Mouse (Mus musculus): ENCODE data around the gene Aqp8. TPM values are rescaled to one million over a fixed set of nuclear protein-coding genes. Genes with fewer than 3 reads are reported as not detected.

Aqp8 gene
- polyA plus RNA-seq, 1 experiment from 2014 or later, result 30.8 TPM

DNA sequence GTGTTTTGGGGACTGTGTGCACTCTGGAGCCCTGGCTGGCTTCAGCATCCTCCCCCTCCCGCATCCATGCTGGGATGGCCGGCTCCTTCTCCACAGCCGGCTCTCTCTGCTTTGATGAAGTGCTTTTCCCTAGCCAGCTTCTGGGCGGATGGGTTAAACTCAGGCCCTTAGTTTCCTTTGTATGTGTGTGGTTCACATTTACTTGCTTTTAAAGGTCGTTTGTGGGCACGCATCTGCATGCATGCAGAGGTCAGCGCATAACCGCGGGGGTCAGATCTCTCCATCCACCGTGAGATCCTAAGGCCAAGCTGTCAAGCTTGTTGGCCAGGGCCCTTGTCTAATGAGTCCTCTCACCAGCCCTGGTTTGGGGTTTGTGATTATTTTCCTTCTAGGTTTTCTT, 12.4 kb upstream of the Aqp8 start:
- no peak for ATAC-seq
- Histone ChIP-seq H3K9me3 (ENCODE audit: control insufficient read depth) (no peaks in the 10 kb centered on the region), H3K27ac (ENCODE audit: low read depth, low read length) (no peak overlapping the region), H3K27me3 (replicated peaks; ENCODE audit: control insufficient read depth, insufficient read depth, low read length) (no peaks in the 10 kb centered on the region), H3K4me2 (replicated peaks; ENCODE audit: low read depth) (no peak overlapping the region), H3K4me3 (ENCODE audit: low read depth, low read length) (no peak overlapping the region), H3K4me1 (replicated peaks; ENCODE audit: control insufficient read depth, insufficient read depth, low read length) (0 out of 2 replicates have a peak, but pooled peaks cover 6% of the 10 kb centered on the region), H3K36me3 (ENCODE audit: control insufficient read depth, insufficient read depth) (no peaks in the 10 kb centered on the region), H3K9ac (ENCODE audit: low read depth, low read length) (no peak overlapping the region)
- no peak for TF ChIP-seq CTCF (IDR thresholded peaks at IDR 0.05; ENCODE audit: low read depth)
- 74% methylated on average over 10 of the region's 10 CpGs for WGBS

- TF ChIP-seq CTCF (IDR thresholded peaks at IDR 0.05; ENCODE audit: low read depth), result no peak
- no peak for ATAC-seq
- H3K4me1 ChIP-seq (replicated peaks; ENCODE audit: control insufficient read depth, insufficient read depth, low read length), result 0 out of 2 replicates have a peak, but pooled peaks cover 6% of the 10 kb centered on the region
- no peak overlapping the region for H3K27ac ChIP-seq (ENCODE audit: low read depth, low read length)
- H3K36me3 ChIP-seq (ENCODE audit: control insufficient read depth, insufficient read depth), result no peaks in the 10 kb centered on the region
- H3K4me3 ChIP-seq (ENCODE audit: low read depth, low read length), result no peak overlapping the region
- no peak overlapping the region for H3K9ac ChIP-seq (ENCODE audit: low read depth, low read length)
- H3K27me3 ChIP-seq (replicated peaks; ENCODE audit: control insufficient read depth, insufficient read depth, low read length), result no peaks in the 10 kb centered on the region
- 76% methylated on average over 2 of the region's 2 CpGs for WGBS
- H3K4me2 ChIP-seq (replicated peaks; ENCODE audit: low read depth), result no peak overlapping the region
- H3K9me3 ChIP-seq (ENCODE audit: control insufficient read depth), result no peaks in the 10 kb centered on the region
Observed at GRCm38 (mm10) chr7:123450515-123450914, 11.6 kb upstream of the Aqp8 start.

GRCm38 (mm10) chr7:123452551-123452950, 9.5 kb upstream of the Aqp8 start:
- TF ChIP-seq CTCF (IDR thresholded peaks at IDR 0.05; ENCODE audit: low read depth), result no peak
- no peak for ATAC-seq
- no peaks in the 10 kb centered on the region for H3K27me3 ChIP-seq (replicated peaks; ENCODE audit: control insufficient read depth, insufficient read depth, low read length)

DNA sequence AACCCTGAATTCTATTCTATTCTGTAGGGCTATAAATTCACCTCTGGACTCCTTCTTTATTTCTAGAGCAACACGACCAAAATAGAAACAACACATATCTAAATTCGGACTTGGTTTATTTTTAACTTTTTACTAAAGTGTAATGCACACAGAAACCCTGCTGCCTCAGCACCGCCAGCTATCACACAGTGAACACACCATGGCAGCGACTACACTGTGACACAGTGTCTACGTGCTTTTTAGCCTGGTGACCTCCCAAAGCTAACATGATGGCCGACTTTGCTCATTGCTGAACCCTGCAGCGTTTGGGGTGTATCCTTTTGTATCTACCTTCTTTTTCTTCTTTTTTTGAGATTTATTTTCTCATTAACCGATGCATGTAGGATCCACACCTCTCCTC, 9.0 kb upstream of the Aqp8 start:
- Histone ChIP-seq H3K27ac (ENCODE audit: low read depth, low read length) (peak overlapping the region; percentile 54; the same call in 1 of the 2 replicates), H3K4me2 (replicated peaks; ENCODE audit: low read depth) (peak overlapping the region; percentile 37), H3K9me3 (ENCODE audit: control insufficient read depth) (no peaks in the 10 kb centered on the region), H3K27me3 (replicated peaks; ENCODE audit: control insufficient read depth, insufficient read depth, low read length) (no peaks in the 10 kb centered on the region), H3K9ac (ENCODE audit: low read depth, low read length) (no peak overlapping the region), H3K4me1 (replicated peaks; ENCODE audit: control insufficient read depth, insufficient read depth, low read length) (0 out of 2 replicates have a peak, but pooled peaks cover 6% of the 10 kb centered on the region), H3K4me3 (ENCODE audit: low read depth, low read length) (no peak overlapping the region), H3K36me3 (ENCODE audit: control insufficient read depth, insufficient read depth) (no peaks in the 10 kb centered on the region)
- no peak for TF ChIP-seq CTCF (IDR thresholded peaks at IDR 0.05; ENCODE audit: low read depth)
- no peak for ATAC-seq
- WGBS, result 47% methylated on average over 8 of the region's 8 CpGs

More at GRCm38 (mm10) chr7:123452551-123452950, 9.5 kb upstream of the Aqp8 start:
- Histone ChIP-seq H3K36me3 (ENCODE audit: control insufficient read depth, insufficient read depth) (no peaks in the 10 kb centered on the region), H3K4me2 (replicated peaks; ENCODE audit: low read depth) (0 out of 2 replicates have a peak overlapping the region, but pooled peaks have one; percentile 6), H3K9ac (ENCODE audit: low read depth, low read length) (no peak overlapping the region), H3K9me3 (ENCODE audit: control insufficient read depth) (no peaks in the 10 kb centered on the region), H3K4me1 (replicated peaks; ENCODE audit: control insufficient read depth, insufficient read depth, low read length) (0 out of 2 replicates have a peak, but pooled peaks cover 6% of the 10 kb centered on the region), H3K4me3 (ENCODE audit: low read depth, low read length) (no peak overlapping the region), H3K27ac (ENCODE audit: low read depth, low read length) (peak overlapping the region; percentile 50)
- 34% methylated on average over 6 of the region's 6 CpGs for WGBS

- no peak for TF ChIP-seq CTCF (IDR thresholded peaks at IDR 0.05; ENCODE audit: low read depth)
- H3K9ac ChIP-seq (ENCODE audit: low read depth, low read length), result no peak overlapping the region
- H3K9me3 ChIP-seq (ENCODE audit: control insufficient read depth), result no peaks in the 10 kb centered on the region
- no peak overlapping the region for H3K27ac ChIP-seq (ENCODE audit: low read depth, low read length)
- no peaks in the 10 kb centered on the region for H3K27me3 ChIP-seq (replicated peaks; ENCODE audit: control insufficient read depth, insufficient read depth, low read length)
- H3K4me2 ChIP-seq (replicated peaks; ENCODE audit: low read depth), result no peak overlapping the region
- 78% methylated on average over 3 of the region's 3 CpGs for WGBS
- no peak for ATAC-seq
- H3K4me1 ChIP-seq (replicated peaks; ENCODE audit: control insufficient read depth, insufficient read depth, low read length), result 0 out of 2 replicates have a peak, but pooled peaks cover 6% of the 10 kb centered on the region
- no peak overlapping the region for H3K4me3 ChIP-seq (ENCODE audit: low read depth, low read length)
- H3K36me3 ChIP-seq (ENCODE audit: control insufficient read depth, insufficient read depth), result no peaks in the 10 kb centered on the region
Observed at GRCm38 (mm10) chr7:123455088-123455487, 7.0 kb upstream of the Aqp8 start.

DNA sequence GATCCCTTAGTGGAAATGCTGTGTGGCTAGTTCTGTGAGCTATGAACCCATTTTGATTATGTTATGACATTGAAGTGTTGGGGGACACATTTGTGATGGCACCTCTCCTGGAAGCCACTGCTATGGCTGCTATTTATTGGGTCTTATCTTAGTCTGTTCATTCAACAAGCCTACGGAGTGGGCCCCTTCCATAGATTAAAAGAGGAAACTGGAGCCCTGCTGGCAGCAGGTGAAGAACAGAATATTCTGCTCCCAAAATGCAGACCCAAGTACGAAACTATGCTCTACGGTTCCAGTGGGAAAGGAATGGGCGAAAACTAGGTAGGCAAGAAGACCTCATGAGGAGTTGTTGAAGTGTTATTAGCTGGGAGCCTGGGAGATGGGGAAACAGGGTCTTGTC, 3.8 kb upstream of the Aqp8 start:
- 82% methylated on average over 4 of the region's 4 CpGs for WGBS
- Histone ChIP-seq H3K4me3 (ENCODE audit: low read depth, low read length) (no peak overlapping the region), H3K4me1 (replicated peaks; ENCODE audit: control insufficient read depth, insufficient read depth, low read length) (0 out of 2 replicates have a peak, but pooled peaks cover 3% of the 10 kb centered on the region), H3K27ac (ENCODE audit: low read depth, low read length) (no peak overlapping the region), H3K9ac (ENCODE audit: low read depth, low read length) (no peak overlapping the region), H3K4me2 (replicated peaks; ENCODE audit: low read depth) (no peak overlapping the region), H3K27me3 (replicated peaks; ENCODE audit: control insufficient read depth, insufficient read depth, low read length) (no peaks in the 10 kb centered on the region), H3K36me3 (ENCODE audit: control insufficient read depth, insufficient read depth) (no peaks in the 10 kb centered on the region), H3K9me3 (ENCODE audit: control insufficient read depth) (no peaks in the 10 kb centered on the region)
- TF ChIP-seq CTCF (IDR thresholded peaks at IDR 0.05; ENCODE audit: low read depth), result no peak
- ATAC-seq, result no peak

DNA sequence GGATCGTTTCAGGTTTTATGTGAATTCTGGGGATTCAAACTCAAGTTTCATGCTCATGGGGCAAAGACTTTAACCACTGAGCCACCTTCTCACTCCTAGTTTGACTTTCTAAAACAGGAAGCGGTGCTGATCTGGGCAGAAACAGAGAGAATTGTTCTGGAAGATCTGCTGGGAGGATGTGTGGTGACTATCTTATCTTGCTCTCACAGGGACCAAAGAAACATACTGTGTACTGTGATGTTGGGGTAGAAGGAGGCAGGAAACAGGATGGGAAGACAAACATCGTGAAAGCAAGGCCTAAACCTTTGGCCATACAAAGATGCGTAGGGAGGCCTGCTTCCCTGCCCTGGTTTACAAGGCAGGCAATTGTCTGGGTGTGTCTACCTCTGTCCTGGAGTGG, 2.8 kb upstream of the Aqp8 start:
- Histone ChIP-seq H3K27ac (ENCODE audit: low read depth, low read length) (no peak overlapping the region), H3K36me3 (ENCODE audit: control insufficient read depth, insufficient read depth) (no peaks in the 10 kb centered on the region), H3K4me2 (replicated peaks; ENCODE audit: low read depth) (no peak overlapping the region), H3K9ac (ENCODE audit: low read depth, low read length) (no peak overlapping the region), H3K27me3 (replicated peaks; ENCODE audit: control insufficient read depth, insufficient read depth, low read length) (no peaks in the 10 kb centered on the region), H3K9me3 (ENCODE audit: control insufficient read depth) (no peaks in the 10 kb centered on the region), H3K4me3 (ENCODE audit: low read depth, low read length) (no peak overlapping the region), H3K4me1 (replicated peaks; ENCODE audit: control insufficient read depth, insufficient read depth, low read length) (no peaks in the 10 kb centered on the region)
- no peak for TF ChIP-seq CTCF (IDR thresholded peaks at IDR 0.05; ENCODE audit: low read depth)
- 64% methylated on average over 4 of the region's 4 CpGs for WGBS
- no peak for ATAC-seq

All from intestine, postnatal 0 days (tissue).